Mouse (Mus musculus) layer of hippocampus, adult 9-11 months (tissue): Measurements from ENCODE around the gene H2-M10.1.
"Not testable (repeated sequence)": the region's sequence is repeated elsewhere in the genome, so short reads cannot be mapped to it uniquely, and the experiment has no call there.

Source experiments
- DNase-seq: peaks from one replicate; pipeline ENCODE4 v3.0.0; 2022

The H2-M10.1 gene

GRCm38 (mm10) chr17:36326055-36326454 lies at the start of gene H2-M10.1:
Gene H2-M10.1 (minus strand): TSS chr17:36326155.
- no peak for DNase-seq

- not testable (repeated sequence) for DNase-seq
These were observed 42.4 kb upstream of the H2-M10.1 start, which contains the start of gene H2-M10.3 for GRCm38 (mm10) chr17:36368317-36368716. Gene H2-M10.3 (minus strand): TSS chr17:36368417.

GRCm38 (mm10) chr17:36362404-36362803 lies 36.4 kb upstream of the H2-M10.1 start:
- DNase-seq: not testable (repeated sequence)

- peak; percentile 26 for DNase-seq
These were observed 31.6 kb upstream of the H2-M10.1 start for GRCm38 (mm10) chr17:36357512-36357911.

- DNase-seq: no peak
These were observed 29.8 kb upstream of the H2-M10.1 start for GRCm38 (mm10) chr17:36355763-36356162.

- DNase-seq: peak; percentile 81
These were observed 29.4 kb upstream of the H2-M10.1 start for GRCm38 (mm10) chr17:36355343-36355742.

- peak; percentile 17 for DNase-seq
These were observed 10.2 kb downstream of the H2-M10.1 start for GRCm38 (mm10) chr17:36315689-36316253.

- DNase-seq: peak; percentile 81
These were observed 10.8 kb downstream of the H2-M10.1 start for GRCm38 (mm10) chr17:36315041-36315688.

GRCm38 (mm10) chr17:36314511-36314910 lies 11.4 kb downstream of the H2-M10.1 start:
- peak; percentile 6 for DNase-seq

GRCm38 (mm10) chr17:36309293-36309692 lies 16.7 kb downstream of the H2-M10.1 start:
- no peak for DNase-seq

- DNase-seq: peak; percentile 73
These were observed 17.1 kb downstream of the H2-M10.1 start for GRCm38 (mm10) chr17:36308855-36309254.

- no peak for DNase-seq
These were observed 39.6 kb downstream of the H2-M10.1 start, which contains the start of gene H2-M10.2 for GRCm38 (mm10) chr17:36286390-36286789. Gene H2-M10.2 (minus strand): TSS chr17:36286490.

GRCm38 (mm10) chr17:36281521-36282245 lies 44.3 kb downstream of the H2-M10.1 start:
- DNase-seq: no peak

GRCm38 (mm10) chr17:36274776-36275175 lies 51.2 kb downstream of the H2-M10.1 start:
- no peak for DNase-seq

GRCm38 (mm10) chr17:36273796-36274195 lies 52.2 kb downstream of the H2-M10.1 start:
- DNase-seq: no peak
